Mouse (Mus musculus) liver, embryonic 14.5 days (tissue): ENCODE data around the gene Cntn5.

Experiments
- CTCF ChIP-seq: IDR thresholded peaks from 2 replicates; pipeline ENCODE4 v1.5.1; 2016; ENCODE audit warnings: antibody characterized with exemption, low read depth, control low read depth
- EP300 ChIP-seq: IDR thresholded peaks from 2 replicates; pipeline ENCODE4 v1.6.1; 2016; ENCODE audit warnings: antibody characterized with exemption, low read depth

DNA sequence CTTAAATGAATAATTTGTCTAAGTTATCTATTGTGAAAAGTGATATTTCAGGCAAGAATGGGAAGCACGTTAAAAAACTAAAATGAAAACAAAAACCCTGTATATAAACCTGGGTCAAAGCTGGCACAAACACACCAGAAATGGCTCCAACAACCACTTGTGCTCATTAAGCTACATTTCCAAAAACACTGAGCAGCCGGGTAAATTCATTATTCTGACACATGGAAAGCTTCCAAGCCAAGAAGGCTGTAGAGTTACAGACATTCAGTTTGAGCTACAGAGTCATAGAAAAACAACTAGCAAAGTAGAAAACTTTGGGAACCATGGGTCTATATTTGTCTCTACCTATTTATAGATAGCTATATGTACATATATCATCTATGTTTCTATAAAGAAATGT is 1087.1 kb downstream of the Cntn5 start:
- TF ChIP-seq CTCF (no peak), EP300 (no peak)
